Mouse (Mus musculus): ENCODE data around the gene Anapc16.

- TF ChIP-seq POLR2A (IDR thresholded peaks at IDR 0.05; ENCODE audit: control insufficient read depth in 1 of 2, insufficient read depth in 1 of 2, low read depth in 1 of 2, low read length in 2 of 2, poor library complexity in 1 of 2), result no peak
- TF ChIP-seq CTCF (IDR thresholded peaks at IDR 0.05 in 2 of 3, conservative IDR thresholded peaks at IDR 0.05 in 1 of 3; ENCODE audit: control insufficient read depth in 1 of 3, insufficient read depth in 1 of 3, low read depth in 2 of 3, low read length in 3 of 3, poor library complexity in 1 of 3, severe bottlenecking in 1 of 3), result no peak
- TF ChIP-seq NRF1 (IDR thresholded peaks at IDR 0.05; ENCODE audit: insufficient read depth, low read depth, low read length, poor library complexity, severe bottlenecking), result no peak
- TF ChIP-seq CHD2 (IDR thresholded peaks at IDR 0.05; ENCODE audit: low read length), result no peak
- no peak for TF ChIP-seq MYC (IDR thresholded peaks at IDR 0.05; ENCODE audit: low read depth, low read length)
- TF ChIP-seq TAL1 (IDR thresholded peaks at IDR 0.05; ENCODE audit: low read length), result no peak
- TF ChIP-seq MEF2A (IDR thresholded peaks at IDR 0.05; ENCODE audit: extremely low read depth, insufficient replicate concordance, low read depth, low read length, poor library complexity, severe bottlenecking), result no peak
- TF ChIP-seq NELFE (IDR thresholded peaks at IDR 0.05; ENCODE audit: low read depth, low read length), result no peak
Observed at GRCm38 (mm10) chr10:59971813-59972212, 31.1 kb downstream of the Anapc16 start.

All from MEL (cell line).